Mouse (Mus musculus): ENCODE measurements around the gene Sel1l2.

Sel1l2 gene

GRCm38 (mm10) chr2:140389525-140389924 lies at the start of gene Sel1l2:
Gene Sel1l2 (minus strand): TSS chr2:140389706.
- no peak for DNase-seq (ENCODE audit: extremely low spot score)

- DNase-seq (ENCODE audit: extremely low spot score): no peak
Observed at GRCm38 (mm10) chr2:140439081-140439480, 49.6 kb upstream of the Sel1l2 start.

GRCm38 (mm10) chr2:140427283-140427682 lies 37.8 kb upstream of the Sel1l2 start:
- DNase-seq (ENCODE audit: extremely low spot score): peak; percentile 40

GRCm38 (mm10) chr2:140425844-140426243 lies 36.3 kb upstream of the Sel1l2 start:
- no peak for DNase-seq (ENCODE audit: extremely low spot score)

- peak; percentile 67 for DNase-seq (ENCODE audit: extremely low spot score)
Observed at GRCm38 (mm10) chr2:140395744-140396231, 6.3 kb upstream of the Sel1l2 start.

- DNase-seq (ENCODE audit: extremely low spot score): peak; percentile 95
Observed at GRCm38 (mm10) chr2:140395179-140395578, 5.7 kb upstream of the Sel1l2 start, which contains the start of gene Macrod2. Gene Macrod2 (plus strand): TSS chr2:140395309.

- DNase-seq (ENCODE audit: extremely low spot score): no peak
Observed at GRCm38 (mm10) chr2:140364804-140365203, 24.7 kb downstream of the Sel1l2 start.

- no peak for DNase-seq (ENCODE audit: extremely low spot score)
Observed at GRCm38 (mm10) chr2:140359905-140360304, 29.6 kb downstream of the Sel1l2 start.

- DNase-seq (ENCODE audit: extremely low spot score): no peak
Observed at GRCm38 (mm10) chr2:140342394-140342793, 47.1 kb downstream of the Sel1l2 start.

GRCm38 (mm10) chr2:140330508-140331306 lies 58.8 kb downstream of the Sel1l2 start:
- DNase-seq (ENCODE audit: extremely low spot score): no peak

GRCm38 (mm10) chr2:140302976-140303708 lies 86.4 kb downstream of the Sel1l2 start:
- DNase-seq (ENCODE audit: extremely low spot score): no peak

GRCm38 (mm10) chr2:140297155-140297554 lies 92.4 kb downstream of the Sel1l2 start:
- DNase-seq (ENCODE audit: extremely low spot score): no peak

GRCm38 (mm10) chr2:140293820-140294219 lies 95.7 kb downstream of the Sel1l2 start:
- no peak for DNase-seq (ENCODE audit: extremely low spot score)

- DNase-seq (ENCODE audit: extremely low spot score): no peak
Observed at GRCm38 (mm10) chr2:140280808-140281207, 108.7 kb downstream of the Sel1l2 start.

GRCm38 (mm10) chr2:140255595-140256141 lies 133.8 kb downstream of the Sel1l2 start:
- no peak for DNase-seq (ENCODE audit: extremely low spot score)

- DNase-seq (ENCODE audit: extremely low spot score): no peak
Observed at GRCm38 (mm10) chr2:140254256-140254655, 135.2 kb downstream of the Sel1l2 start.

- DNase-seq (ENCODE audit: extremely low spot score): no peak
Observed at GRCm38 (mm10) chr2:140243105-140243504, 146.4 kb downstream of the Sel1l2 start.

GRCm38 (mm10) chr2:140242398-140242797 lies 147.1 kb downstream of the Sel1l2 start:
- DNase-seq (ENCODE audit: extremely low spot score): no peak

GRCm38 (mm10) chr2:140237245-140237644 lies 152.3 kb downstream of the Sel1l2 start:
- peak; percentile 5 for DNase-seq (ENCODE audit: extremely low spot score)

- no peak for DNase-seq (ENCODE audit: extremely low spot score)
Observed at GRCm38 (mm10) chr2:140230295-140230694, 159.2 kb downstream of the Sel1l2 start.

- no peak for DNase-seq (ENCODE audit: extremely low spot score)
Observed at GRCm38 (mm10) chr2:140220325-140220724, 169.2 kb downstream of the Sel1l2 start.

GRCm38 (mm10) chr2:140215965-140216364 lies 173.5 kb downstream of the Sel1l2 start:
- DNase-seq (ENCODE audit: extremely low spot score): no peak
